Mouse (Mus musculus) ES-Bruce4 (cell line): ENCODE data around the gene Onecut1. TPM values are rescaled to one million over a fixed set of nuclear protein-coding genes. Genes with fewer than 3 reads are reported as not detected.

Source experiments
- H3K27ac ChIP-seq: 2 replicates; pipeline ENCODE4 v1.5.1; 2012; ENCODE audit warnings: low read length, inconsistent platforms; ENCODE audit not compliant: insufficient read depth
- H3K27me3 ChIP-seq: 2 replicates; pipeline ENCODE4 v1.6.1; 2012; ENCODE audit warnings: mild to moderate bottlenecking, low read length, inconsistent platforms; ENCODE audit not compliant: control insufficient read depth, poor library complexity, insufficient read depth, severe bottlenecking
- H3K36me3 ChIP-seq: 2 replicates; pipeline ENCODE4 v1.6.1; 2012; ENCODE audit warnings: inconsistent platforms, mild to moderate bottlenecking, low read length, moderate library complexity; ENCODE audit not compliant: control insufficient read depth, poor library complexity, insufficient read depth, severe bottlenecking
- H3K4me1 ChIP-seq: one replicate; pipeline ENCODE4 v1.8.1; 2011; ENCODE audit warnings: low read length; ENCODE audit not compliant: control insufficient read depth, insufficient read depth
- H3K4me3 ChIP-seq: 2 replicates; pipeline ENCODE4 v1.5.1; 2011; ENCODE audit warnings: low read depth, mild to moderate bottlenecking, low read length
- H3K9ac ChIP-seq: 2 replicates; pipeline ENCODE4 v1.6.1; 2012; ENCODE audit warnings: low read depth, mild to moderate bottlenecking, inconsistent platforms; ENCODE audit not compliant: poor library complexity, severe bottlenecking
- H3K9me3 ChIP-seq: replicated peaks from 2 replicates; pipeline ENCODE4 v1.6.1; 2012; ENCODE audit warnings: mild to moderate bottlenecking, low read length, inconsistent platforms; ENCODE audit not compliant: control insufficient read depth, poor library complexity, insufficient read depth, severe bottlenecking
- CTCF ChIP-seq: IDR thresholded peaks from one replicate; pipeline ENCODE4 v1.8.1; 2011; ENCODE audit warnings: low read depth, low read length
- EP300 ChIP-seq: IDR thresholded peaks from 2 replicates; pipeline ENCODE4 v1.6.1; 2011; ENCODE audit warnings: low read depth, low read length; ENCODE audit not compliant: insufficient read depth
- POLR2A ChIP-seq: IDR thresholded peaks from one replicate; pipeline ENCODE4 v1.8.1; 2011; ENCODE audit warnings: low read length; ENCODE audit not compliant: insufficient read depth
- polyA plus RNA-seq: library from polyadenylated mRNA; stranded (reverse); fragments of >200 nt; gene quantifications from 2 replicates; pipeline ENCODE4 v1.2.4, GENCODE M21; 2011; ENCODE audit warnings: low read depth; ENCODE audit not compliant: missing spikeins, insufficient read depth, insufficient read length

The Onecut1 gene
- polyA plus RNA-seq, 1 experiment, result not detected

- H3K4me3 ChIP-seq, result no peak overlapping the region
- no peak overlapping the region for H3K27ac ChIP-seq
- H3K36me3 ChIP-seq, result no peaks in the 10 kb centered on the region
- no peaks in the 10 kb centered on the region for H3K9me3 ChIP-seq
- no peak for TF ChIP-seq CTCF
- TF ChIP-seq POLR2A, result no peak
- TF ChIP-seq EP300, result no peak
- no peaks in the 10 kb centered on the region for H3K27me3 ChIP-seq
- H3K9ac ChIP-seq, result no peak overlapping the region
- peaks cover 3% of the 10 kb centered on the region for H3K4me1 ChIP-seq
Observed at GRCm38 (mm10) chr9:74897375-74897982, 35.8 kb downstream of the Onecut1 start.

- no peaks in the 10 kb centered on the region for H3K36me3 ChIP-seq
- H3K27me3 ChIP-seq, result no peaks in the 10 kb centered on the region
- no peak for TF ChIP-seq EP300
- TF ChIP-seq POLR2A, result no peak
- no peak for TF ChIP-seq CTCF
- no peaks in the 10 kb centered on the region for H3K9me3 ChIP-seq
- H3K4me3 ChIP-seq, result no peak overlapping the region
- H3K4me1 ChIP-seq, result peaks cover 3% of the 10 kb centered on the region
- no peak overlapping the region for H3K9ac ChIP-seq
- no peak overlapping the region for H3K27ac ChIP-seq
Observed at GRCm38 (mm10) chr9:74900141-74900540, 38.4 kb downstream of the Onecut1 start.

DNA sequence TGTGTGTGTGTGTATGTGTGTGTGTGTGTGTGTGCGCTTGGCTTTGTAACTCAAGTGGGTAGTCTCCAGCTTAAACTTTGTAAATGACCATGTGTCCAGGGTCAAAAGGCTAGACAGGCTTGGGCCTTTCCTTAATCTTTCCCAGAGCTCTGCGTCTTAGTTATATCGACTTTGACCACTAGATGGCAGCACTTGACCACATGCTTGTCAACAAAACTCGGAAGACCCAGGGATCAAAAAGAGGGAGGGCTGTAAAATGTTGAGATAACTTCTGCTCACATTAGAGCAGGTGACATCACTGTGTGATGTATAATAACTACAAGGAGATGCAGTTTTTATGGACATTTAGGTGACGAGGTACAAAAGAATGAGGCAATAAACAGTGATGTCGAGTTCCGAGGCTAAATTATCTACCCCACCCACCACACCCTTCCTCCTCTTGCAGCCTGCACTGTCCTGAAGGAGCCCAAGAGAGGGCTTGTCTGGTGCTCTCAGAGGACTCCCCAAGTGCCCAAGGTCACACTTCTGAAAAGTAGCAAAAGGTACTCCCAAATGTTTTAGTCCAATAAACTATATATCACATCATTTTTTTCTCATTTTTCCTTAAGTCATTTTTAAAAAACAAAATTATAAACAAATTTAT, 43.3 kb downstream of the Onecut1 start:
- Histone ChIP-seq H3K36me3 (no peaks in the 10 kb centered on the region), H3K9ac (no peak overlapping the region), H3K27me3 (no peaks in the 10 kb centered on the region), H3K27ac (no peak overlapping the region), H3K4me3 (no peak overlapping the region), H3K4me1 (no peaks in the 10 kb centered on the region), H3K9me3 (no peaks in the 10 kb centered on the region)
- no peak for TF ChIP-seq POLR2A
- no peak for TF ChIP-seq EP300
- TF ChIP-seq CTCF, result peak; percentile 19

GRCm38 (mm10) chr9:74906951-74907350, 45.2 kb downstream of the Onecut1 start:
- TF ChIP-seq EP300 (no peak), CTCF (no peak), POLR2A (no peak)
- no peaks in the 10 kb centered on the region for H3K27me3 ChIP-seq
- no peaks in the 10 kb centered on the region for H3K9me3 ChIP-seq
- no peaks in the 10 kb centered on the region for H3K36me3 ChIP-seq
- H3K4me3 ChIP-seq, result no peak overlapping the region
- no peak overlapping the region for H3K27ac ChIP-seq
- no peaks in the 10 kb centered on the region for H3K4me1 ChIP-seq
- no peak overlapping the region for H3K9ac ChIP-seq

DNA sequence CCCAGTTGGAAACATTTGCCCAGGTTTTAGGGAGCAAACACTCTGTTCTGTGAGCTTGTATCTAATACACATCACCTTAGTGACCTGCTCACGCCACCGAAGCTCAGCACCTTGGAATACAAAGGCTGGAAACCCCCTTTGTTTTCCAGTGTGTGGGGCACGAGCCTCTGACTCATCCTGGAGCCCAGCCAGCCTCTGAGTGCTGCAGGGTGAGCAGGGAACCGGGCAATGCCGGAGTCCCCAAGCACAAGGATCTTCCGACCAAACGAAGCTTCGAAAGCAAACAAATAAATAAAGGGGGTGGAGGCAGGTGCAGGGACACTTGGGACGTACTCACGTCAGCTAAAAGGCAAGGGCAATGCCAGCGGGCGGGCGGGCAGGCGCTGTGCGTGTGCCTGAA, 47.5 kb downstream of the Onecut1 start:
- H3K36me3 ChIP-seq, result no peaks in the 10 kb centered on the region
- peak overlapping the region; percentile 39; the same call in 1 of the 2 replicates for H3K4me3 ChIP-seq
- no peaks in the 10 kb centered on the region for H3K4me1 ChIP-seq
- no peaks in the 10 kb centered on the region for H3K9me3 ChIP-seq
- no peaks in the 10 kb centered on the region for H3K27me3 ChIP-seq
- H3K9ac ChIP-seq, result peak overlapping the region; percentile 28; the same call in 1 of the 2 replicates
- no peak overlapping the region for H3K27ac ChIP-seq
- TF ChIP-seq POLR2A (no peak), EP300 (no peak), CTCF (no peak)

GRCm38 (mm10) chr9:74910226-74910759, 48.6 kb downstream of the Onecut1 start:
- Histone ChIP-seq H3K9ac (no peak overlapping the region), H3K27ac (no peak overlapping the region), H3K4me3 (no peak overlapping the region), H3K27me3 (no peaks in the 10 kb centered on the region), H3K4me1 (no peaks in the 10 kb centered on the region), H3K9me3 (no peaks in the 10 kb centered on the region), H3K36me3 (no peaks in the 10 kb centered on the region)
- TF ChIP-seq CTCF (no peak), POLR2A (no peak), EP300 (no peak)
